Mouse (Mus musculus) E14TG2a.4 (cell line): Measurements from ENCODE around the gene Rilpl1.

Source experiments
- CTCF ChIP-seq: conservative IDR thresholded peaks from 2 replicates; pipeline ENCODE4 v1.5.1; 2014; ENCODE audit warnings: low read length
- NANOG ChIP-seq: IDR thresholded peaks from 2 replicates; pipeline ENCODE4 v1.6.1; 2014; ENCODE audit warnings: borderline replicate concordance, low read length, mixed read lengths

DNA sequence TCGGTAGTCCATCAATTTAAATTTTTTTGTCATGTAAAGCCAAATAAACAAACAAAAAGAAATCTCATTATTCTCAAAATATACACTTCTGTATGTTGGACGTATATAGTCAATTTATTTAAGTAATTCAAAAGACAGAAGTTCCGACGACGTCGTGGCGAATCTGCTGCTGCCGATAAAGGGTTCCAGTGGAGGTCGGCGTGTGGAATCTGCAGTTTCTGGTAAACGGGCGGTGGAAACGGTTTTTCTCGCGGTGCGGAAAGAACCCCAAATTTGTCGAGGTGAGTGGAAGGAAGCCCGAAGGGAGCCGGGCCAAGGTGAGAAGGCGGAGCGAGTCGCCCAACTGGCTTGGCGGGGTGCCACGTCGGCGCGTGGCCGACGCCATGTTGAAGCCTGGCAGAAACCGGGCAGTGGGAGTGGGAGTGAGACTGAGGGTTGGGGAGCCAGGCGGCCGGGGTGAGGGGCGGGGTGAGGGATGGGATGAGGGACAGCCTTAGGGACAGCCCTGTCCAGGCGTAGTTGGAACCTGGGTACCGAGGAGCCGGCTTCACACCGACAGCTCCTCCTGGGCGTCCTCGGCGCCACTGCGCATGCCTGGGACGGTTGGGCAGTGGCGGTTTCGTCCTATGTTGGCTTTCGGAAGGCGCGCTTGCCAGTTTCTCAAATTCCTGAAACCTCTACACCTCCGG is 48.1 kb downstream of the Rilpl1 start, which contains the start of gene Snrnp35:
- TF ChIP-seq CTCF (no peak), NANOG (no peak)
